In genomic region chr2:163143413-163143812, GRCm38 (mm10) we compare ENCODE assay signal across 23 mouse cellular contexts. TPM values are rescaled to one million over a fixed set of nuclear protein-coding genes. Genes with fewer than 3 reads are reported as not detected.
DNase-seq lines count a peak whose midpoint lies in the region; ATAC-seq and TF ChIP-seq lines count a peak whose summit lies in the region.
"Had no signal": no experiment of that assay in that cellular context is flagged by ENCODE, and none has a peak within 500 bp of the region (broad histone marks: within the 10 kb centered on the region; RNA-seq: fewer than 3 reads in every experiment).

No protein-coding gene starts in this region.

- no peak for TF ChIP-seq CTCF in brain, embryonic 14.5 days (IDR thresholded peaks at IDR 0.05; ENCODE audit: borderline replicate concordance, extremely low read depth, insufficient read depth, insufficient read length)

- no peaks in the 10 kb centered on the region for H3K9me3 ChIP-seq in hindbrain, embryonic 11.5 days (ENCODE audit: control insufficient read depth, low read length)
- H3K9me3 ChIP-seq in hindbrain, embryonic 10.5 days, result no peaks in the 10 kb centered on the region
- no peaks in the 10 kb centered on the region for H3K9me3 ChIP-seq in hindbrain, embryonic 12.5 days (replicated peaks)
- no peaks in the 10 kb centered on the region for H3K9me3 ChIP-seq in midbrain, embryonic 16.5 days (replicated peaks; ENCODE audit: control insufficient read depth, low read length, poor library complexity, severe bottlenecking)
- H3K9me3 ChIP-seq: heart, embryonic 15.5 days had no signal

- DNase-seq in hindbrain, embryonic 11.5 days (ENCODE audit: low spot score), result peak; percentile 6
- DNase-seq in hindbrain, embryonic 10.5 days (ENCODE audit: low spot score), result no peak
- peak; percentile 77 for DNase-seq in brain, embryonic 14.5 days (ENCODE audit: low read depth)
- no peak for DNase-seq in adrenal gland, postnatal 4 days (ENCODE audit: low spot score in 2 of 2)
- no peak for DNase-seq in heart, adult 18-20 months
- DNase-seq: adrenal gland, adult 8-10 months; cerebellum, adult 18-20 months; kidney, adult 18-20 months; layer of hippocampus, postnatal 36 days; liver; liver, postnatal 0 days; lung, postnatal 14 days; thymus, postnatal 25 days had no signal

- H3K27me3 ChIP-seq in hindbrain, embryonic 11.5 days (ENCODE audit: control insufficient read depth, insufficient read depth, low read length), result 0 out of 2 replicates have a peak, but pooled peaks cover 2% of the 10 kb centered on the region
- H3K27me3 ChIP-seq in hindbrain, embryonic 10.5 days (ENCODE audit: insufficient read depth, poor library complexity, severe bottlenecking), result no peaks in the 10 kb centered on the region
- H3K27me3 ChIP-seq in hindbrain, embryonic 12.5 days, result peaks cover 5% of the 10 kb centered on the region
- H3K27me3 ChIP-seq in midbrain, embryonic 16.5 days (ENCODE audit: control insufficient read depth, insufficient read depth, low read depth, low read length), result no peaks in the 10 kb centered on the region
- H3K27me3 ChIP-seq: heart, embryonic 15.5 days had no signal

- no peaks in the 10 kb centered on the region for H3K36me3 ChIP-seq in hindbrain, embryonic 11.5 days (ENCODE audit: control insufficient read depth, insufficient read depth, low read length)
- H3K36me3 ChIP-seq in hindbrain, embryonic 10.5 days, result no peaks in the 10 kb centered on the region
- no peaks in the 10 kb centered on the region for H3K36me3 ChIP-seq in hindbrain, embryonic 12.5 days
- H3K36me3 ChIP-seq in midbrain, embryonic 16.5 days (ENCODE audit: control insufficient read depth, insufficient read depth, low read length), result no peaks in the 10 kb centered on the region
- H3K36me3 ChIP-seq: heart, embryonic 15.5 days had no signal

- no peak for ATAC-seq in hindbrain, embryonic 11.5 days (ENCODE audit: low FRiP score)
- ATAC-seq in hindbrain, embryonic 12.5 days (ENCODE audit: low FRiP score), result peak; percentile 49; the same call in 1 of the 2 replicates
- ATAC-seq in midbrain, embryonic 16.5 days, result peak; percentile 63
- ATAC-seq: liver, postnatal 0 days had no signal

- H3K4me1 ChIP-seq in hindbrain, embryonic 11.5 days (replicated peaks; ENCODE audit: control insufficient read depth, insufficient read depth, low read length), result no peaks in the 10 kb centered on the region
- H3K4me1 ChIP-seq in hindbrain, embryonic 10.5 days (replicated peaks), result peaks cover 15% of the 10 kb centered on the region
- peaks cover 15% of the 10 kb centered on the region for H3K4me1 ChIP-seq in hindbrain, embryonic 12.5 days
- H3K4me1 ChIP-seq in midbrain, embryonic 16.5 days (ENCODE audit: control insufficient read depth, insufficient read depth, low read length), result peaks cover 15% of the 10 kb centered on the region
- H3K4me1 ChIP-seq: heart, embryonic 15.5 days; megakaryocyte, embryonic 14.5 days had no signal

- H3K4me3 ChIP-seq in hindbrain, embryonic 11.5 days (ENCODE audit: low read depth, low read length), result no peak overlapping the region
- H3K4me3 ChIP-seq in hindbrain, embryonic 10.5 days, result no peak overlapping the region
- H3K4me3 ChIP-seq in hindbrain, embryonic 12.5 days, result no peak overlapping the region
- H3K4me3 ChIP-seq in midbrain, embryonic 16.5 days (ENCODE audit: low read depth, low read length), result no peak overlapping the region
- H3K4me3 ChIP-seq: heart, embryonic 15.5 days; megakaryocyte, embryonic 14.5 days had no signal

- H3K4me2 ChIP-seq in hindbrain, embryonic 11.5 days (replicated peaks; ENCODE audit: low read depth, low read length), result no peak overlapping the region
- H3K4me2 ChIP-seq in hindbrain, embryonic 12.5 days (replicated peaks), result peak overlapping the region; percentile 8; the same call in 1 of the 2 replicates
- H3K4me2 ChIP-seq in midbrain, embryonic 16.5 days (ENCODE audit: low read length), result peak overlapping the region; percentile 16
- H3K4me2 ChIP-seq: heart, embryonic 15.5 days had no signal

- TF ChIP-seq POLR2A in brain, embryonic 14.5 days (IDR thresholded peaks at IDR 0.05; ENCODE audit: borderline replicate concordance, extremely low read depth, insufficient read depth, insufficient read length, poor library complexity, severe bottlenecking), result no peak

- no peak overlapping the region for H3K9ac ChIP-seq in hindbrain, embryonic 11.5 days (ENCODE audit: low read depth, low read length)
- H3K9ac ChIP-seq in hindbrain, embryonic 12.5 days, result no peak overlapping the region
- H3K9ac ChIP-seq in midbrain, embryonic 16.5 days (ENCODE audit: low read depth, low read length), result peak overlapping the region; percentile 0; the same call in 1 of the 2 replicates
- H3K9ac ChIP-seq: heart, embryonic 15.5 days; liver, postnatal 0 days had no signal

- 69% methylated on average over 13 of the region's 13 CpGs for WGBS in hindbrain, embryonic 11.5 days
- WGBS in hindbrain, embryonic 10.5 days, result 62% methylated on average over 13 of the region's 13 CpGs
- 50% methylated on average over 13 of the region's 13 CpGs for WGBS in hindbrain, embryonic 12.5 days
- 27% methylated on average over 13 of the region's 13 CpGs for WGBS in midbrain, embryonic 16.5 days

- peak overlapping the region; percentile 59 for H3K27ac ChIP-seq in hindbrain, embryonic 11.5 days (ENCODE audit: low read depth, low read length)
- no peak overlapping the region for H3K27ac ChIP-seq in hindbrain, embryonic 10.5 days
- peak overlapping the region; percentile 76 for H3K27ac ChIP-seq in hindbrain, embryonic 12.5 days
- H3K27ac ChIP-seq in midbrain, embryonic 16.5 days (ENCODE audit: low read length), result peak overlapping the region; percentile 76
- H3K27ac ChIP-seq: heart, embryonic 15.5 days; stomach, postnatal 0 days had no signal

RNA-seq across cellular contexts. Expression of gene Gtsf1l, which starts 55.8 kb away (rescaled TPM):
- polyA plus RNA-seq in hindbrain, embryonic 11.5 days (2014; fragmentation: Nextera tagmentation; extraction: Ambion mirVana), result 0.25 and 0.28 TPM in 2 replicates
- not detected in 2 replicates for polyA plus RNA-seq in hindbrain, embryonic 10.5 days (2016; fragmentation: Nextera tagmentation; extraction: Ambion mirVana)
- not detected in 2 replicates for polyA plus RNA-seq in brain, embryonic 14.5 days (2012; rRNA removed)
- 0.30 TPM in 1 of 2 replicates, not detected in the other for polyA plus RNA-seq in hindbrain, embryonic 12.5 days (2016; fragmentation: Nextera tagmentation; extraction: Ambion mirVana)
- polyA plus RNA-seq in midbrain, embryonic 16.5 days (2015; fragmentation: Nextera tagmentation; extraction: Ambion mirVana), result not detected in 2 replicates
- total RNA-seq in adrenal gland, postnatal 4 days (2021), result not detected
- not detected for total RNA-seq in heart, adult 18-20 months (2021)
- total RNA-seq: adrenal gland, adult 8-10 months; granulocyte monocyte progenitor cell, adult 5-6 weeks; hematopoietic stem cell, adult 5-6 weeks; layer of hippocampus, postnatal 36 days; left cerebral cortex, postnatal 25 days had no signal
- polyA plus RNA-seq: embryonic facial prominence, embryonic 11.5 days; heart, embryonic 15.5 days; liver, postnatal 0 days; spleen, adult 2 months had no signal

RNA-seq across cellular contexts. Expression of gene Tox2, which starts 59.5 kb away (rescaled TPM):
- polyA plus RNA-seq in hindbrain, embryonic 11.5 days (2014; fragmentation: Nextera tagmentation; extraction: Ambion mirVana), result 15.6 and 17.5 TPM in 2 replicates
- 29.6 and 29.8 TPM in 2 replicates for polyA plus RNA-seq in hindbrain, embryonic 10.5 days (2016; fragmentation: Nextera tagmentation; extraction: Ambion mirVana)
- 67.0 and 70.4 TPM in 2 replicates for polyA plus RNA-seq in brain, embryonic 14.5 days (2012; rRNA removed)
- polyA plus RNA-seq in hindbrain, embryonic 12.5 days (2016; fragmentation: Nextera tagmentation; extraction: Ambion mirVana), result 24.6 and 25.1 TPM in 2 replicates
- polyA plus RNA-seq in midbrain, embryonic 16.5 days (2015; fragmentation: Nextera tagmentation; extraction: Ambion mirVana), result 54.5 and 55.3 TPM in 2 replicates
- total RNA-seq in adrenal gland, postnatal 4 days (2021), result 1 to 10 TPM; 8.0 to 9.5 TPM
- total RNA-seq in heart, adult 18-20 months (2021), result 1 to 10 TPM; 1.1 to 1.2 TPM
- total RNA-seq: granulocyte monocyte progenitor cell, adult 5-6 weeks; hematopoietic stem cell, adult 5-6 weeks had no signal

Comparison
In these comparisons a context has a peak if more than half of its experiments do, and no peak if none do; other contexts are left out.
1. DNase-seq: peak in hindbrain, embryonic 11.5 days (single experiment) and brain, embryonic 14.5 days (single experiment); none in hindbrain, embryonic 10.5 days (single experiment), adrenal gland, postnatal 4 days (0 of 2) and heart, adult 18-20 months (0 of 2).